Mouse (Mus musculus) intestine, embryonic 15.5 days (tissue): ENCODE data around the gene Atf1. TPM values are rescaled to one million over a fixed set of nuclear protein-coding genes. Genes with fewer than 3 reads are reported as not detected.
"Not testable (repeated sequence)": the region's sequence is repeated elsewhere in the genome, so short reads cannot be mapped to it uniquely, and the experiment has no call there.

Experiments used
- ATAC-seq: fragments of 200-750 bp; cut with Nextera tagmentation; 2 replicates; pipeline ENCODE4 v1.8.0; 2017; ENCODE audit warnings: moderate TSS enrichment, moderate library complexity
- H3K27ac ChIP-seq: fragments of 300-500 bp; sonication (generic); 2 replicates; pipeline ENCODE4 v1.5.1; 2015; ENCODE audit warnings: mild to moderate bottlenecking, inconsistent platforms
- H3K27me3 ChIP-seq: fragments of 300-500 bp; sonication (generic); replicated peaks from 2 replicates; pipeline ENCODE4 v1.6.1; 2015; ENCODE audit warnings: inconsistent platforms
- H3K36me3 ChIP-seq: fragments of 300-500 bp; sonication (generic); 2 replicates; pipeline ENCODE4 v1.6.1; 2015; ENCODE audit warnings: inconsistent platforms
- H3K4me1 ChIP-seq: fragments of 300-500 bp; sonication (generic); replicated peaks from 2 replicates; pipeline ENCODE4 v1.6.1; 2015; ENCODE audit warnings: inconsistent platforms
- H3K4me2 ChIP-seq: fragments of 300-500 bp; sonication (generic); replicated peaks from 2 replicates; pipeline ENCODE4 v1.6.1; 2015; ENCODE audit warnings: mild to moderate bottlenecking, inconsistent platforms
- H3K4me3 ChIP-seq: fragments of 300-500 bp; sonication (generic); replicated peaks from 2 replicates; pipeline ENCODE4 v1.5.1; 2015; ENCODE audit warnings: inconsistent platforms
- H3K9ac ChIP-seq: fragments of 300-500 bp; sonication (generic); 2 replicates; pipeline ENCODE4 v1.6.1; 2015; ENCODE audit warnings: inconsistent platforms
- H3K9me3 ChIP-seq: fragments of 300-500 bp; sonication (generic); 2 replicates; pipeline ENCODE4 v1.6.1; 2016; ENCODE audit warnings: inconsistent platforms
- WGBS: fragments of 180-500 bp; shearing (Covaris S2); methylation state at CpG from one replicate; pipeline ENCODE4 v1.1.7; 2015; 5-methylcytosine and 5-hydroxymethylcytosine counted together
- polyA plus RNA-seq: library from polyadenylated mRNA; unstranded; fragments of >200 nt; fragmentation: Nextera tagmentation; extraction: Ambion mirVana; gene quantifications from 2 replicates; pipeline ENCODE4 v1.2.1, GENCODE M21; 2015

Gene Atf1
- polyA plus RNA-seq, 1 experiment from 2014 or later = 44.5 TPM

DNA sequence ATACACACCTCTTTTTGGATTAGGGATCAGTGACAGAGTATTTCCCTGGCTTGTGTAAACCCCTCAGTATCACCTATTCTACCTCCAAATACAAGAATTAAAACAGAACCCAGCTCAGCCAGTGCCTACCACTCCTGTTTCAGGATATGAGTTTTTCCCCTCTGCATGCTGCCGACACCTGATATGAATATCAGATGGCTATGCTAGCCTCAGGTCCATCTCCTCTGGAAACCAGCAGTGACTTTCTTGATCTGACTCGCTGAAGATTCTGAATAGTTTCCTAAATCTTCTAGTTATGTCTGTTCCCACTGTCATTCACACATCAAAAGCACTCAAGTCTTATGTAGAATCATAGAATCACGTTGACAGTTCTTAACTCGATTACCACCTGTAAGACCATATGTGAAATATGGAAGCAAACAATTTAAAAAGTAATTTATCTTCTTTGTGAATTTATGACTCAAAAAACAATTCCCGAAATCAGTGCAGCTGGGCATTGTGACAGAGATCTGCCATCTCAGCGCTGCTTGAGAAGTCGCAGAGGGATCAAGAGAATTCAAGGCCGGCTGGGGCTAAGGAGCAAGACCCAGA lies 75.9 kb downstream of the Atf1 start:
- ATAC-seq = no peak
- Histone ChIP-seq H3K4me2 (peak overlapping the region; percentile 84), H3K27ac (0 out of 2 replicates have a peak overlapping the region, but pooled peaks have one; percentile 92), H3K27me3 (no peaks in the 10 kb centered on the region), H3K4me1 (0 out of 2 replicates have a peak, but pooled peaks cover 2% of the 10 kb centered on the region), H3K36me3 (no peaks in the 10 kb centered on the region), H3K9me3 (no peaks in the 10 kb centered on the region), H3K9ac (no peak overlapping the region), H3K4me3 (0 out of 2 replicates have a peak overlapping the region, but pooled peaks have one; percentile 49)
- 51% methylated on average over 8 of the region's 8 CpGs for WGBS

DNA sequence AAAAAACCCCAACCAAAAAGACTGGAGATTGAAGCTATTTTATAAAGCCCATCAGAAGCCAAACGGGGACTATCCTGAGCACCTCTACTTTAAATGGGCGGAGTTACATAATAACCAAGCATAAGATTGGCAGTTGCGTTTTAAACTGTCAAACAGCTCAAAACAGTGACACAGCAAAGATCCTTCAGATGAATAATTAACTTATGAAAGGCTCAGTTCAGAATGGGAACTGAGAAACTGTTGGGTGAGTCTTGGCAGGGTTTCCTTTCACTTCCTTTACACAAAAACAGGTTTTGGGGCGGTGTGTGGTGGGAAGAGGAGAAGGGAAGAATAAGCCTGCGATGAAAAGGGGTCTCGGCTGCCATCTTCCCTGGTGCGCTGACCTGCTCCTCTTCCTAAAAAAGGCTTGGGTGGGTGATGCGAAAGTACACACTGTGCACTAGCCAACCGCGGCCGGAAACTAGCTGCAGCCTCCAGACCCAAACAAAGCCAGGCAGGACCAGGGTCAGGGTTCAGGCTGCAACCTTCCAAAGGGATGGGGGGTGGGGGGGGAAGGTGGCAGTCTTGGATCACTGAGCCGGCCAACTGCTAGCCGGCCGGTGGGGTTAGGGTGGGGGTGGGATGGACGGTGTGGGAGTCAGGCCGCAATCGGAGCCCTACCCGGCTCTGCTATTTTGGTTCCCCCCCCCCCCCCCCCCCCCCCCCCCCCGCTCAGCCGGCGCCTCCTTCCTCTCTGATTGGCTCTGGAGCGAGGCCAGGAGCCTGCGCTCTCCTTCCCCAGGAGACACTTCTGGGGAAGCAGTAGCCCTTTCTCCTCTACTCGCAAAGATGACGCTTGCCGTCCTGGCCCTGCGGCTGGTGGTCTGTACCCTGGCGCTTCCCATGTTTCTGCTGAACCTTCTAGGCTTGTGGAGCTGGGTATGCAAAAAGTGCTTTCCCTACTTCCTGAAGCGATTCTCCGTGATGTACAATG lies 76.7 kb downstream of the Atf1 start, which contains the start of gene Mettl7a1:
Gene Mettl7a1 (plus strand): TSS at position 122 of the 973 bp plus-strand sequence.
- peak; percentile 84 for ATAC-seq
- Histone ChIP-seq H3K4me2 (peak within 1 kb of the TSS; percentile 84), H3K36me3 (no peaks in the 10 kb centered on the region), H3K27me3 (no peaks in the 10 kb centered on the region), H3K9ac (peak within 1 kb of the TSS; percentile 62), H3K4me3 (peak within 1 kb of the TSS; percentile 49), H3K27ac (peak within 1 kb of the TSS; percentile 92), H3K9me3 (no peaks in the 10 kb centered on the region), H3K4me1 (0 out of 2 replicates have a peak, but pooled peaks cover 2% of the 10 kb centered on the region)
- WGBS = 3% methylated on average over 21 of the region's 30 CpGs

DNA sequence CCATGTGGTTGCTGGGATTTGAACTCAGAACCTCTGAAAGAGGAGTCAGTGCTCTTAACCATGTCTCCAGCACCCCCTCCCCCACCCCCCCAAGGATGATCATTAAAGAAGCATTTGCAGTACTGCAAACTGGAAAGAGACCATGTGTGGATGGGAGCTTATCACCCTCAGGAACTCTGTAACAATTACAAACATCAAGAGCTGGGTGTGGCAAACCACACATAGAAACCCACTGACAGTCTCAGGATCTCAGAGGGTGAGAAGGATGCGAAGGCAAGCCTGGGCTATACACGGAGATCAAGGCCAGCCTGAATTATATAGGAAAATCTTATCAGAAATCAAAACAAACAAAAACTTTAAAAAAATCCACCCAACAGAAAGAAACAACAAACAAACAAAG lies 78.6 kb downstream of the Atf1 start:
- Histone ChIP-seq H3K9ac (no peak overlapping the region), H3K27ac (no peak overlapping the region), H3K4me1 (0 out of 2 replicates have a peak, but pooled peaks cover 2% of the 10 kb centered on the region), H3K4me3 (no peak overlapping the region), H3K36me3 (no peaks in the 10 kb centered on the region), H3K4me2 (no peak overlapping the region), H3K9me3 (no peaks in the 10 kb centered on the region), H3K27me3 (no peaks in the 10 kb centered on the region)
- no peak for ATAC-seq
- WGBS = 76% methylated on average over 2 of the region's 2 CpGs

- WGBS = 34% methylated on average over 10 of the region's 11 CpGs
- H3K4me3 ChIP-seq, H3K9me3 ChIP-seq, H3K27me3 ChIP-seq, H3K9ac ChIP-seq, H3K4me1 ChIP-seq, H3K4me2 ChIP-seq, H3K27ac ChIP-seq, H3K36me3 ChIP-seq: not testable (repeated sequence)
- ATAC-seq = peak; percentile 56; the same call in 1 of the 2 replicates
These were observed 79.9 kb downstream of the Atf1 start for GRCm38 (mm10) chr15:100307438-100308096.

Other genes starting within 250 kb of the Atf1 start
- gene Dip2b, start 189.2 kb upstream of the Atf1 start, polyA plus RNA-seq = 7.6 and 8.1 TPM in 2 replicates
- not detected in 2 replicates for gene Tmprss12, start 53.0 kb downstream of the Atf1 start, polyA plus RNA-seq
- gene Mettl7a1, start 76.3 kb downstream of the Atf1 start, polyA plus RNA-seq = 4.2 and 4.6 TPM in 2 replicates
- 0.21 TPM in 1 of 2 replicates, not detected in the other for gene Mettl7a3, start 107.1 kb downstream of the Atf1 start, polyA plus RNA-seq
- gene Methig1, start 125.3 kb downstream of the Atf1 start, polyA plus RNA-seq = 0.14 and 0.15 TPM in 2 replicates
- not detected in 2 replicates for gene Mettl7a2, start 125.4 kb downstream of the Atf1 start, polyA plus RNA-seq
- gene Higd1c, start 136.7 kb downstream of the Atf1 start, polyA plus RNA-seq = 0.40 TPM in 1 of 2 replicates, not detected in the other
- gene Gm5475, start 194.3 kb downstream of the Atf1 start, polyA plus RNA-seq = 0.13 and 0.19 TPM in 2 replicates
- 29.8 and 29.9 TPM in 2 replicates for gene Slc11a2, start 197.3 kb downstream of the Atf1 start, polyA plus RNA-seq
- gene Letmd1, start 241.2 kb downstream of the Atf1 start, polyA plus RNA-seq = 31.2 and 32.9 TPM in 2 replicates